Mouse (Mus musculus) lung, embryonic 16.5 days (tissue): ENCODE results near the gene Cep126. TPM values are rescaled to one million over a fixed set of nuclear protein-coding genes. Genes with fewer than 3 reads are reported as not detected.

Source experiments
- ATAC-seq: fragments of 200-750 bp; cut with Nextera tagmentation; 2 replicates; pipeline ENCODE4 v1.8.0; 2017; ENCODE audit warnings: low read depth, mild to moderate bottlenecking, moderate library complexity
- H3K27ac ChIP-seq: fragments of 300-500 bp; sonication (generic); 2 replicates; pipeline ENCODE4 v1.5.1; 2014; ENCODE audit warnings: mild to moderate bottlenecking, control low read depth, low read length
- H3K27me3 ChIP-seq: fragments of 300-500 bp; sonication (generic); 2 replicates; pipeline ENCODE4 v1.6.1; 2014; ENCODE audit warnings: low read depth, low read length, mixed read lengths; ENCODE audit not compliant: control insufficient read depth, insufficient read depth
- H3K36me3 ChIP-seq: fragments of 300-500 bp; sonication (generic); 2 replicates; pipeline ENCODE4 v1.6.1; 2014; ENCODE audit warnings: low read length; ENCODE audit not compliant: control insufficient read depth, insufficient read depth
- H3K4me1 ChIP-seq: fragments of 300-500 bp; sonication (generic); replicated peaks from 2 replicates; pipeline ENCODE4 v1.6.1; 2014; ENCODE audit warnings: low read length, mixed read lengths; ENCODE audit not compliant: control insufficient read depth, insufficient read depth
- H3K4me2 ChIP-seq: fragments of 300-500 bp; sonication (generic); 2 replicates; pipeline ENCODE4 v1.6.1; 2014; ENCODE audit warnings: low read depth, low read length, control low read depth
- H3K4me3 ChIP-seq: fragments of 300-500 bp; sonication (generic); 2 replicates; pipeline ENCODE4 v1.5.1; 2014; ENCODE audit warnings: mild to moderate bottlenecking, low read length, control low read depth
- H3K9ac ChIP-seq: fragments of 300-500 bp; sonication (generic); 2 replicates; pipeline ENCODE4 v1.6.1; 2014; ENCODE audit warnings: low read length, control low read depth
- H3K9me3 ChIP-seq: fragments of 300-500 bp; sonication (generic); 2 replicates; pipeline ENCODE4 v1.6.1; 2016; ENCODE audit warnings: low read length; ENCODE audit not compliant: control insufficient read depth
- WGBS: fragments of 180-500 bp; shearing (Covaris S2); extraction: QIAGEN DNeasy Blood & Tissue Kit; methylation state at CpG from one replicate; pipeline ENCODE4 v1.1.7; 2014; 5-methylcytosine and 5-hydroxymethylcytosine counted together
- polyA plus RNA-seq: library from polyadenylated mRNA; unstranded; fragments of >200 nt; fragmentation: Nextera tagmentation; extraction: Ambion mirVana; gene quantifications from 2 replicates; pipeline ENCODE4 v1.2.1, GENCODE M21; 2015

The Cep126 gene
- polyA plus RNA-seq, 1 experiment from 2014 or later, result 3.5 TPM

- ATAC-seq, result 0 out of 2 replicates have a peak, but pooled peaks have one; percentile 21
- H3K36me3 ChIP-seq, result no peaks in the 10 kb centered on the region
- H3K9me3 ChIP-seq, result no peaks in the 10 kb centered on the region
- H3K27me3 ChIP-seq, result no peaks in the 10 kb centered on the region
- H3K4me1 ChIP-seq, result peaks cover 11% of the 10 kb centered on the region
- no peak overlapping the region for H3K4me3 ChIP-seq
- no peak overlapping the region for H3K9ac ChIP-seq
- H3K27ac ChIP-seq, result no peak overlapping the region
- WGBS, result 47% methylated on average over 4 of the region's 4 CpGs
- H3K4me2 ChIP-seq, result peak overlapping the region; percentile 38; the same call in 1 of the 2 replicates
Measured at GRCm38 (mm10) chr9:8035091-8035490, 99.0 kb downstream of the Cep126 start.

DNA sequence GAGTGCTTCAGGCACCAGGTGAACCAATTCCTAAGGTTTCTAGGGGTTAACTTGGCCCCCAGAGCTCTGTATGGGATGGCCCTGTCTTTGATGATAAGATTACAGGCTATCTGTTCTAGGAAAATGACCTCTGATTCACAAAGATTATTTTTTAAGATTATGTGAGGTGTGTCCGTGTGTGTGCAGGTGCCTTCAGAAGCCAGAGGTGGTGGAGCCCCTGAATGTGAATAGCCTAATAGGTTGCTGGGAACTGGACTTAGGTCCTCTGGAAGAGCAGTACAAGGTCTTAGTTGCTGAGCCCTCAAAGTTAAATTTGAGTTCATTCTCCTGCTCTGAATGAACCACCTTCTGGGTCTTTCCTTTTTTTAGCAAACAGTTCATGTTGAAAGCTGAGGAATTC, 100.0 kb downstream of the Cep126 start:
- H3K9ac ChIP-seq, result no peak overlapping the region
- H3K27ac ChIP-seq, result no peak overlapping the region
- WGBS, result 63% methylated on average over 1 of the region's 1 CpGs
- ATAC-seq, result no peak
- H3K27me3 ChIP-seq, result no peaks in the 10 kb centered on the region
- H3K4me3 ChIP-seq, result no peak overlapping the region
- H3K36me3 ChIP-seq, result no peaks in the 10 kb centered on the region
- H3K9me3 ChIP-seq, result no peaks in the 10 kb centered on the region
- H3K4me1 ChIP-seq, result peaks cover 11% of the 10 kb centered on the region
- H3K4me2 ChIP-seq, result no peak overlapping the region

- ATAC-seq, result no peak
- WGBS, result 78% methylated on average over 5 of the region's 5 CpGs
Measured at GRCm38 (mm10) chr9:8032847-8033246, 101.2 kb downstream of the Cep126 start.

More at GRCm38 (mm10) chr9:8032847-8033246, 101.2 kb downstream of the Cep126 start:
- no peaks in the 10 kb centered on the region for H3K9me3 ChIP-seq
- H3K4me2 ChIP-seq, result no peak overlapping the region
- H3K4me3 ChIP-seq, result no peak overlapping the region
- no peaks in the 10 kb centered on the region for H3K27me3 ChIP-seq
- no peak overlapping the region for H3K27ac ChIP-seq
- no peak overlapping the region for H3K9ac ChIP-seq
- no peaks in the 10 kb centered on the region for H3K36me3 ChIP-seq
- peaks cover 11% of the 10 kb centered on the region for H3K4me1 ChIP-seq

Other genes starting within 250 kb of the Cep126 start
- gene Yap1, start 129.7 kb downstream of the Cep126 start, polyA plus RNA-seq, result 28.5 and 30.3 TPM in 2 replicates
- gene Cfap300, start 91.5 kb downstream of the Cep126 start, polyA plus RNA-seq, result 14.4 and 15.7 TPM in 2 replicates